Mouse (Mus musculus): ENCODE results near the gene Thap7. TPM values are rescaled to one million over a fixed set of nuclear protein-coding genes. Genes with fewer than 3 reads are reported as not detected.
A peak's percentile ranks its signal among the peaks of the same experiment; 100 is the strongest.
"Not testable (repeated sequence)": the region's sequence is repeated elsewhere in the genome, so short reads cannot be mapped to it uniquely, and the experiment has no call there.

Thap7 gene
- total RNA-seq (2021), result 10 to 100 TPM; 13.1 to 14.7 TPM

DNA sequence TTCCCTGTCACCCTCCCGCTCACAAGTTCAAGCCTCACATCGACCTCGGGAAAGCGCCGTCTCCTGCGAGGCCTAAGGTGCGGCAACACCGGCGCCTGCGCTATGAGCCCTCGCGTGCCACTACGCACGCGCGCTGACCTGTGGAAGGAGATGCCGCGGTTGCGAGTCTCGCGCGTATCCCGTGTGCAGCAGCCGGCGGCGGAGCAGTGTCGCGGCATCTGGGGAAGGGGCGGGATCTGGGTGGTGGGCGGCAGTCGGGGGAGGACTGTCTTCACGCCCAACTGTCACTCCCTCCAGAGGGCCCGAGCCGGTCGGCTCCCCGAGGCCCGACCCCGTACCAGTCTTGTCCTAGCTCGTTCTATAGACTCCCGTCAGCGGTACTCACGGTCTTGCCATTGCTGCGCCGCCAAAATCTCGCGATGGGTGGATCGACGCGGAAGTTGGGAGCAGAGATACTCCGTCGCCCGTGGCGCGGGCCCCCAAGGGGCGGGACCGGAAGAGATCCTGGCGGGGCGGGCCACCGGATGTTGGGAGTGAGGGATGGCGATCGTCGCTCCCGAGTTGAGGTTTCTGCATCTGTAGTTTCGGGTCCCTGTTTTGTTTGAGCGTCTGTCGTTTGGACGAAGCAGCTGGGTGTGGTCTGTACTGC lies at the start of gene Thap7:
TSS of gene Thap7 (minus strand) at position 497 of the 649 bp plus-strand sequence.
- intact Hi-C loops (cut with DNase I), result loop anchor here (1.0 to 2.0 kb wide), 2 partner anchors 20 to 128 kb away; no protein-coding TSS in a partner anchor
- DNase-seq (ENCODE audit: low spot score), result peak; percentile 92

DNA sequence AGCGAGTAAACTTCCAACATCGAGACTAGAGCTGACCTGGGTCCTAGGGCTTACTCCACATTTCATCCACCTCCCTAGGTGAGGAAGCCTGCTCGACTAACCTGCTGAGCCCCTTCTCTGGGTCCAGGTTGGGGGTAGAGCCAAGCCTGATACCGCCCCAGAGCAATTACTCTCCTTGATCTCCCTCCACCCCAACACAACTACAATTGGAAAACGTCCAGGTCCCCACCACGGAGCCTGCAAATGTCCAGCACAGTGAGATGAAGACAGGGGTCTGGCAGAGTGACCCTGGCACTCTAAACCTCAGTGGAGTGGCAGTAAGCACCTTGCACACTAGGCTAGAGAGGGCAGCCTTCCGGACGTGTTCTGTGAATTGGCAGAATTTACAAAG lies 45.9 kb upstream of the Thap7 start:
- DNase-seq (ENCODE audit: low spot score), result no peak

DNA sequence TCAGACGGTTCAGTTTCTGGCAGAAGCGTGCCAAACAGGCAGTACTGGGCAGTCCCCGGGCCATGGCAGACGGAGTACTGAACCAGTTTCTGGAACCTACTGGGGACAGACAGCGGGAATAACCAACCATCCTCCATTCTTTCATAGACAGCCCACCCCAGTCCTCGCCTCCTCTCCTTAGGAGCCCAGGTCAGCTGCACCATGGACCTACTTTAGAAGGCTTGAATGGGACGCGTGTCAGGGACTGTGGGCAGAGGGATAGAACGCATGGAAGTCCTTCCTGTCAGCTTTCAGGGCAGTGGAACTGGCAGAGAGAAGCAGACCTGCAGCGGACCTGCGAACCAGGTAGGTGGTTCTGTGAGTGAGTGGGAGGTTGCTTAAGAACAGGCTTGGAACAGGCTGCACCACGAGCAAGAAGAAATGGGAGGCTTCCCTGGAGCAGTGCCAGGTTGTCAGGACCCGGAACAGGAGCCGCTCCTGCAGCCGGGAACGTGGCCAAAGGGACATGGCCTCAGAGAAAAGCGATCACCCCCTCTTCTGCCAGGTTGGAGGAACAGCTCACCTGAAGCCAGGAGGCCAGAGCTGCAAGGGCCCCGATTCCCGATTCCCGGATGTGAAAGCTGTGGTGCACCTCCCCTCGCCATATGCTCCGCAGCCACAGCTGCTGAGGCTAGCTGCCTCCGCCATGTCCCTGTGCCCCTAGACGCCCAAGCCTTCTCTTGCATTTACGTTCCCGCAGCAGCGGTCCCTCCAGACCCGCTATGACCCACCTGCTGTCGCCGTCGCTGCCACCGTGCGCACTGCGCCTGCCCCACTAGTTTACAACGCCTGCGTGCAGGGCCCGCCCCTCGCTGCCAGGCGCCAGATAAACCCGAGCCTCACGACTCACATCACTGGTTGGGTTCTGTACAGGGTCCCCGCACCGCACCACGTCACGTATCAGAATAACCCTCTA lies 45.2 kb upstream of the Thap7 start:
- intact Hi-C loops (cut with DNase I), result no loop called here
- no peak for DNase-seq (ENCODE audit: low spot score)

More for the DNA sequence above, 45.9 kb upstream of the Thap7 start:
- intact Hi-C loops (cut with DNase I), result no loop called here

DNA sequence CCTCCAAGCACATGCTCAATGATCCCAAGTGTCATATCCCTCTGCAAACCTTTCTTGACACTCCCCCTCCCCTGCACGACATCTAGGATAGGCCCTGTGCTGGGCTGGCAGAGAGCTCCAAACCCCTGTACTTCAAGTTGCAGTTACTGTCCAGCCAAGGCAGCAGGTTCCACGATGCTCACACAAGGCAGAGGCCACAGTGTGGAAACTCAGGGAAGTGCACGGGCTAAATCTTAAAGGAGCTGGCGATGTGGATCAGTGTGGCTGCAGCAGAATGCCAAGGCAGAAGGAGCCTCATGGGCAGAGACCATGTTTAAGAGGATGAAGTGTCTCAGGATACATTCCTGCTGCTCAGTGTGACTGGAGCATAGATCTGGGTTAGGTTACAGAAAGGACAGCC lies 35.2 kb upstream of the Thap7 start:
- DNase-seq (ENCODE audit: low spot score), result no peak
- intact Hi-C loops (cut with DNase I), result no loop called here

DNA sequence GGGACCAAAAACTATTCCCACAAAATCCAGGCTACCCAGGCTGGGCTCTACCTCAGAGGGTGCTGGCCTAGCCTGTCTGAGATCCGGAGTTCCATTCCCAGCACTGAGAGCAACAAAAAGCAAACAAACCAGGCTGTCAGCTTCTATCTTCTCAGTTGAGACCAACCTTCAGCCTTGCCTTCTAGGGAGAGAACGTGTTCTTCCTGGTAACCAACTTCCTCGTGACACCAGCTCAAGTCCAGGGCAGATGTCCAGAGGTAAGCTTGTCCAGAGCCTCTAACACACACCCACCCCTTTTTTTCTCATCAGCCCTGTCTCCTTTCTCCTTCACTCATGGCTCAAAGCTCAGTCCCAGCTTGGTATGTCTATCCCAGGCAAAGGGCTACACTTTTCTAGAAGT lies 33.8 kb upstream of the Thap7 start:
- DNase-seq (ENCODE audit: low spot score), result no peak
- intact Hi-C loops (cut with DNase I), result no loop called here

DNA sequence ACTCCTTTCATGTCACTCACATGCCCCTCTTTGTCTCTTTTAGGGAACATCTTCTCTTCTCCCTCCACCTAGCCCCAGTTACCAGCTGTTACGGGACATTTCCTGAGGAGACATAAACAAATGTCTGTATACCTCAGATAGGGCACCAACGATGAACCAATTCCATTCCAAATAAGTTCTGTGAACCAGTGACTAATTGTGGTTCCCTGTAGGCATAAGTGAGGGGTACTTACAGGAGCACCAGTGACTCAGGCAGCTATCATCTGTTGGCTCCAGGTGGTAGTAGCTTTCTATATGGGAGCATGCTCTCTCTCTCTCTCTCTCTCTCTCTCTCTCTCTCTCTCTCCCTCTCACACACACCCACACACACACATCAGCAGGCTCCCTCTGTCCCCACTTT lies 33.3 kb upstream of the Thap7 start:
- intact Hi-C loops (cut with DNase I), result no loop called here
- DNase-seq (ENCODE audit: low spot score), result no peak

DNA sequence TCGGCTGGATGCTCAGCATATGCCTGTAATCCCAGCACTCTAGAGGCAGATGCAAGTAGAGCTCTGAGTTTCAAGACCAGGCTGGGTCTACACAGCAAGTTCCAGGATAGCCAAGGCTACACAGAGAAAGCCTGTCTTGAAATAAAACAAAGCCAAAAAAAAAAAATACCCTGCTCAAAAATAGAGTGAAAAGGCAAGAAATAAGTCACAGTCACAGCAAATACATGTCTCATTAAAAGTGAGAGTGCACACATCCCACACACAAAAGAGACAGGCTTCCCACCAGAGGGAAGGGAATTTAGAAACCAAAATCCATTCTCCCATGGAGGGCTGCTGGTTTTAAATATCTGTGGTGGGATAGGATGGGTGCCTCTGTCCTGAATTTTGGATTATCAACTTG lies 32.6 kb upstream of the Thap7 start:
- no peak for DNase-seq (ENCODE audit: low spot score)
- intact Hi-C loops (cut with DNase I), result no loop called here

DNA sequence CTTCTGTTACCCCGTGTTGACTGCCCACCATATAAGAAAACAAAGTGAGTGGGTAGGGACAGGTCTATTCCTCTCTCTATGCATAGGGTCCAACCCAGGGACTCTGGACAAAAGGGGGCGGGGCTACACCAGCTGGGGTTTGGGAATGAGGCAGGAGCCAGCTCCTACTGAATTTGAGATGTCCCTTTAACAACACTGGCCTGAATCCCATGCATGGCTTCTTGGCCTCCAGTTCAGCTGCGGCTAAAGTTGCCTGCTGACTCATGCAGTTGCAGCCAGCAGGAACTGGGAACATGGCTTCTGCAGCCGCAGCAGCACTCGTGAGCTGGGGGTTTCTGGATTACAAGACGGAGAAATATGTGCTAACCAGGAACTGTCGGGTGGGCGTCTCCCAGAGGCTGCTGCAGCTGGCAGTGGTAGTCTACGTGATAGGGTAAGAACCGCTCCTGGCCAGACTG lies 30.8 kb upstream of the Thap7 start, which contains the start of gene P2rx6:
TSS of gene P2rx6 (plus strand) at position 135 of the 458 bp plus-strand sequence.
- intact Hi-C loops (cut with DNase I), result no loop called here
- peak; percentile 29 for DNase-seq (ENCODE audit: low spot score)

DNA sequence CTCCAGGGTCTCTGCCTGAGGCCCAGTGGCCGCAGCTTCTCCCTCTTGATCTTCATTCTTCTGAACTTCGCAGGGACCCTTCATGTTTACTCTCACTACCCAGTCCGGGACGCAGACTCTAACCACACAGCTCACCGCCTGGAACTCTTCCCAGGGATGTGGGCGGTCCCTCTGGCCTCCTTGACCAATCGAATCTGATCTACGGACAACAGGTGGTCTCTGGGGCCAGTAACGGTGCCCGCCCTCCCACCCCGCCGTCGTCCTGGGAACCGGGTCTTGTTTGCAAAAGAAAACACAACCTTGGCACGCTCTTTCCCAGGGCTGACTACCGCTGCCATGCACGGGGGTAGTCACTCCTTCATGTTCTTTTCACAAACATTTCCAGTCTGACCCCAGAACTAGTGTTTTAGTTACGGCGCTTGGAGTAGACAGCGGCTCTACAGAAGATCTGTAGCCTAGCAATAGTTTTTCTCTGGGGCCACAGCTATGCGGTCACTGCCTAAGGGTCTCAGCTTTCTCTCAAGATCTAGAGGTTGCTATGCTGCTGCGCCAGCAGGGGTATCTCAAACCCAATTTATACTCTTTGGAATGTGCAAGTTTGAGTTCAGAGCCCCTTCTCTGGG lies 30.3 kb upstream of the Thap7 start, which contains the start of gene Lrrc74b:
TSS of gene Lrrc74b (minus strand) at position 120 of the 623 bp plus-strand sequence.
- DNase-seq (ENCODE audit: low spot score), result peak; percentile 40
- intact Hi-C loops (cut with DNase I), result no loop called here

DNA sequence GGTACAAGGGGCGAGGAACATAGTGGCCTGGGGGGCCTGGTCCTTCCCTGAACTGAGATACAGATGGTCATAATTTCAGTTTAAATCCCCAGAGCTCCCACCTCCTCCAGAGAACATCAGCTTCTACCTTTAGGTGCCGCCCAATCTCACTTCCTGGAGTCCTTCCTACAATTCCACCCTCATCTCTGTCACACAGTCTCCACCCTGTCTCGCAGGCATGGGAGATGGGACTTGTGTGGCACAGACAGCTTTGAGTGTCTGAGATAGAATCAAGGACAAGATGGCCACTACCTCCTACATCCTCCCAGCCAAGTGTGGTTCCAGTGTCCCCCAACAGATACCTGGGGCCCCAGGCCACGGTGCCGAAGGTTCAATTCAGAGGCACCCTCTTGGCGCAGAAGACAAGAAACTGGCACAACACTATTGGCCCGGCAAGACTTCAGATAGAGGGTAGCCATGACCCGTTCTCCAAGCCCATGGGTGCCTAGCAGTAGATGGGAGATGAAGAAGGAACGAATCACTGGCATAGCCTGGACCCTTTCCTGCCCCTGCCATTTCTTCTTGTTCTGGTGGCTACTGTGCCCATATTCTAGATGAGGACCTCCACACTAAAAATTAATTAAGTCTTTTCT lies 28.6 kb upstream of the Thap7 start:
- no peak for DNase-seq (ENCODE audit: low spot score)
- intact Hi-C loops (cut with DNase I), result loop anchor here (10.0 kb wide), 1 partner anchor 255 kb away; no protein-coding TSS in a partner anchor

DNA sequence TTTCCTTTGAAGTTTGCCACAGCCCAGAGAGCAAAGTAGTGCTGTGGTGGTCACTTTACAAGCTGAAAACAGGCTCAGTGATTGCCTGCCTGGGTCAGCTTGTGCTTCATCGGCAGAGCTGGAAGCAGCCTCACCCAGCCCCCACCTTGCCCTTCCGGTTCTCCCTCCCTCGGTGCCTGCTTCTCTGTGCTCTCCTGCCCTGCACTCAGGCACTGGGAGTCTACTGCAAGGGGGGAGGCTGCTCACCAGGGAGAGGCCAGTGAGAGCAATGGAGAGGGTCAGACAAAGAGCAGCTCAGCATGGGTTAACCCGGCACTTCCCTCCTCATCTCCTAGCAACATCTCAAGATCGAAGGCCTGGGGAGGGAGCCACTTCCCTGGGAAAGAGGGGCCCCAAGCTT lies 27.9 kb upstream of the Thap7 start:
- intact Hi-C loops (cut with DNase I), result loop anchor here (1.0 to 10.0 kb wide), 2 partner anchors 55 to 256 kb away; no protein-coding TSS in a partner anchor
- DNase-seq (ENCODE audit: low spot score), result no peak

DNA sequence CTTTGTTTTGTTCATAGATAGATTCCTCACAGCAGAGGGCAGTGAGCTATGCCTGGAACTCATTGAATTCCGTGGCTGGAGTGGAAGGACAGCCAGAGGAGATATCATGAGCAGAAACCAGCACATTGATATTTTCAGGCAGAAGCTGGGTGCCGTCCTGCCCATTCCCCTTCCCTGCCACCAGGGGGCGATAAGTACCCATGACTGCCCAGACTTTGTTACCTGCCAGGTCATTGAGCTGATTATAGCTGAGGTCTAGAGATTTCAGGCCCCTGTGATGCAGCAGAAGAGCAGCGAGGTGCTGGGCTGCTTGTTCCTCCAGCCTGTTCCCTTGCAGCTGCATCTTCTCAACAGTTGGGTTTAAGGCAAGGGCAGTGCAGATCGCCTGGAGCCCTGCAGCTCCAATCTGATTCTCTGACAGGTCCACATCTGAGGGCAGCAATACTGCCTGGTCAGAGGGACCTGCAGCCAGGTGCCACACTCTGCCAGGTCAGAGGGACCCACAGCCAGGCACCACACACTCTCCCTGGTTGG lies 27.1 kb upstream of the Thap7 start:
- intact Hi-C loops (cut with DNase I), result loop anchor here (1.0 to 10.0 kb wide), 2 partner anchors 56 to 257 kb away; no protein-coding TSS in a partner anchor
- DNase-seq (ENCODE audit: low spot score), result no peak

DNA sequence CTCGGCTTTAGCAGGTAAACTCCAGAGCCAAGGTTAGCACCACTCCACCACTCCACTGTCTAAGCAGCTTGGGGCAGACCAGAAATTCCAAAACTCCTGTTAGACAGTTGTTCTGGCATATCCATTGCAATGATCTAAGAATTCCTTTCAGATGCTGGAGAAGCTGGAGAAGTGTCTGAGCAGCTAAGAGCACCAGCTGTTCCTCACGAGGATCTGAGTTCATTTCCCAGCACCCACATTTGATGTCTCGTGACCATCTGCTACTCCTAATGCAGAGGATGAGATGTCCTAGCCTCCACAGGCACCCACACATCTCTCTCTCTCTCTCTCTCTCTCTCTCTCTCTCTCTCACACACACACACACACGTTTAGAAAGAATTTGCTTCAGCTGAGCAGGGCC lies 26.0 kb upstream of the Thap7 start:
- intact Hi-C loops (cut with DNase I), result loop anchor here (10.0 kb wide), 1 partner anchor 258 kb away; no protein-coding TSS in a partner anchor
- no peak for DNase-seq (ENCODE audit: low spot score)

DNA sequence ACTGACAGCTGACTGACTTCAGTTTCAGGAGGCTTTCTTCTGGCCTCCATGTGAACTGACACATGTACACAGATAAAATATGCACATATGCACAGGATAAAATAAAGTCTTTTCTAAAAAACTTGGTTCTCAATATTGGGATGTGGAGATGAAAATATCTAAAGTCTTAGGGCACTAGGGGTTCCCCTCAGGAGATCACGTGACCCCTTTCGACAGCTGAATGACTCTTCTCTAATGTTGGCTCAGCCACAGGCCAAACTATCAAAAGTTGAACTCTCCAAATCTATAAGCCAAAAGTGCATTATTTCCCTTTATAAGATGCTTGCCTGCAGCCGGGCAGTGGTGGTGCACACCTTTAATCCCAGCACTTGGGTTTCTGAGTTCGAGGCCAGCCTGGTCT lies 25.2 kb upstream of the Thap7 start:
- DNase-seq (ENCODE audit: low spot score), result no peak
- intact Hi-C loops (cut with DNase I), result loop anchor here (10.0 kb wide), 1 partner anchor 259 kb away; no protein-coding TSS in a partner anchor

DNA sequence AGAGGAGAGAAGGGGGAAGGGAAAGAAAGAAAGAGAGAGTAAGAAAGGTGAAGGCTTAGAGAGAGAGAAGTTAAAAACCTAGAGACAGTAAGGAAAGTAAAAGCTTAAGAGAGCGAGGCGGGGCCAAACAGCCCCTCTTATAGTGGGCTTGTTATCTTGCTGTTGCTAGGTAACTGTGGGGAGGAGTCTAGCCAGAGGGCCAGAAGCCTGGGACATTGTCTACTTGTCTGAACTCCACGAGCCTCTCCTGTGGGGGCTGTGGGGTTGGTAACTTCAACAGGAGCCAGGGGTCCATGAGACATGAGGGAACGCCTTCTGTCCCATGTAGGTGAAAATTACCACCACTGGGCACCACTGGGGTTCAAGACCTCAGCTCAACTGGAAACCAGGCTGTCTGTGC lies 23.8 kb upstream of the Thap7 start:
- intact Hi-C loops (cut with DNase I), result loop anchor here (10.0 kb wide), 1 partner anchor 260 kb away; no protein-coding TSS in a partner anchor
- DNase-seq (ENCODE audit: low spot score), result not testable (repeated sequence)

DNA sequence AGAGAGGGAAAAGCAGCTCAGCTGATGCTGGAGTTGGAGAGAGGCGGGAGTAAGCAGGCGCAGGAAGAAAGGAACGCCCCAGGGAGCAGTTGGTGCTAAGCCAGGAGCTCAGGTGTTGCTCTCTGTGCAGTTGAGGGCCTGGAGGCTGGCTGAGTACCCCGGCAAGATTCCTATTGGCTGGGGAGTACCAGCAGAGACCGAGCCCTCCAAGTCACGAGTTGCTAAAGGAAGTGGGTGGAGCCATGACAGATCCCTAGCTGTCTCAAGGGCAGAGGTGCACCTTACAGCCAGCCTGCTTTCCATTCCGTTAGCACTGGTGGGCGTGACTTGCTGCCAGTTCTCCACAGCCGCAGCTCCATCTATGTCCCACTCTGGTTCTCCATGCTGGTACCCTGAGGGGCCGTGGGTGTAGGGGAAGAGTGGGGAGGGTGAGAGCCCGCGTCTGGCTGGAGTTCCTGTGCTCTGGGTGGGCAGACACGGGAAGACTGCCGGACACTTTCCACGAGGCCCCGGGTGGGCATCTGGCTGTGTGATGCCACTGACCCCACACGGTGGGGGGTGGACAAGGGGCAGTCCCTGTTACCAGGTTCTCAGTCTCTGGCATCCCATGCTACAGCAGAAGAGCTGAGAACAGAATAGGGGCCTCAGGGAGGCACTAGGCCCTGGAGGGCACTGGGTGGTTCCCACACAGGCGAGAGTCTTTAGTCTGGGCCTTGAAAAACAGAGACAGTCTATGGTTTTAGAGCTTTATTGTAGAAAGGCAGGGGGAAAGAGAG lies 23.2 kb upstream of the Thap7 start:
- DNase-seq (ENCODE audit: low spot score), result no peak
- intact Hi-C loops (cut with DNase I), result loop anchor here (10.0 kb wide), 1 partner anchor 261 kb away; no protein-coding TSS in a partner anchor

DNA sequence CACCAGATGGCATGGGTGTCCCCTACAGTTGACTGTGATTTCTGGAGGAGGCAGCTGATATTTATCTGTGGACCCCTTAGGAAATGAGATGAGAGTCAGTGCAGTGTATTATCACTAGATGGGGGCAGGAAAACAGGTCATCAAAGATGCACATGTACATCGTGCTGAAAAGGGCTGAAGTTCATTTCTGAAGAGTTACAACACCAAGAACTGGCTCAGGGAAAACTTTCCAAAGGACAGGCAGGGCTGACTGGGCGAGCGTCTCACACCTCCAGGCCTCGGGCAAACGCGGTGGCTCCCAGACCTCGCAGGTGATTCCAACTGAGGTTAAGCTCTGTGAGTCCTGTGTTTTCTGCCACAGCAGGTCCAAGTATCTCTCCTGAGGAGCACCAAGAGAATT lies 21.9 kb upstream of the Thap7 start:
- no peak for DNase-seq (ENCODE audit: low spot score)
- intact Hi-C loops (cut with DNase I), result loop anchor here (10.0 kb wide), 1 partner anchor 262 kb away; no protein-coding TSS in a partner anchor

DNA sequence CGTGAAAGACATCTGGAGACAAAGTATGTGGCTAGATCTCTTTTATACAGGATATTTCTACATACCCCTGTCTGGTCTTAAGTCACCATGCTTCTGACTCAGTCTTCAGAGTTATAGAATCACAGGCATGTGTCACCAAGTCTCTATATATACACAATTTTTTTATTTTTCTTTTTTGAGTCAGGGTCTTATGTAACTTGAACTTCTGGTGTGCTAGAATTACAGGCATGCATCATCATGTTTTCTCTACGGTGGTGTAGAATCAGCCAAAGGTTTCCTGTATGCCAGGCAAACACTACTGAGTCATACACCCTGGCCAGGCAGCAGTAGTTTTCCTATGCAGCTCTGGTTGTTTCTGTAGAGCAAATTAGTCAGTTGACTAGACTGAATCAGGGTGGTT lies 11.7 kb upstream of the Thap7 start:
- intact Hi-C loops (cut with DNase I), result no loop called here
- DNase-seq (ENCODE audit: low spot score), result no peak

Measured in heart, postnatal 25 days (tissue).